Mouse (Mus musculus) lung, postnatal 0 days (tissue): ENCODE measurements at regions not wholly inside any gene's neighbourhood (a gene's known extent, or its start where the extent isn't known, plus 50 kb on each side); places are given as distances from the start of the nearest gene placed in this dataset.

ENCODE experiments used
- CTCF ChIP-seq: IDR thresholded peaks from 2 replicates; pipeline ENCODE4 v1.5.1; 2016; ENCODE audit warnings: antibody characterized with exemption, mild to moderate bottlenecking
- EP300 ChIP-seq: IDR thresholded peaks from 2 replicates; pipeline ENCODE4 v1.6.1; 2016; ENCODE audit warnings: antibody characterized with exemption, mild to moderate bottlenecking, control low read depth

GRCm38 (mm10) chr9:93252146-93252545, 710.1 kb downstream of the Plod2 start:
- TF ChIP-seq CTCF (no peak), EP300 (no peak)
